Mouse (Mus musculus): ENCODE measurements around the gene Shc2.

DNA sequence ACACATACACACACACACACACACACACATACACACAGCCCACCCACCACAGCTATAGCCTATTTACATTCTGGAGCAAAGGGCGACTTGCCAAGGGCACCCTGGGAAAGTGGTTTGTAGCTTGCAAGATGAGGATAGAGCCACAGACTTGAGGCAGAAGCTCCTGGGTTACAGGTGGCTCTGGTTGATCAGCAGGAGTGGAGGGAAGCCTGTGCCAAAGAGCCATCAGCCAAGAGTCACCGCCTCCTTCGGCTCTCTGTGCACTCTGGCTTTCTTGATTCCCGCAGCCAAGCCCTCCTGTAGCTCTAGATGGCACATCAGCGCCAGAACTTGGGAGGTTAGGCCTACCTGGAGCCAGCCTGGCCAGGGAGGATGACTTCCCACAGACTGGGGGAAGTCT lies 26.4 kb downstream of the Shc2 start:
- TF ChIP-seq CTCF (IDR thresholded peaks at IDR 0.05) (no peak), EP300 (IDR thresholded peaks at IDR 0.05; ENCODE audit: insufficient read depth, low read depth, low read length) (no peak)

All from heart, adult 2 months (tissue).